Mouse (Mus musculus) thymus, postnatal 10 days (tissue): ENCODE results near the gene Cfl2.
A peak's percentile ranks its signal among the peaks of the same experiment; 100 is the strongest.
"Not testable (repeated sequence)": the region's sequence is repeated elsewhere in the genome, so short reads cannot be mapped to it uniquely, and the experiment has no call there.

Source experiments
- DNase-seq, 2 experiments: peaks; one replicate each; pipeline ENCODE4 v3.0.0; 2021; ENCODE audit warnings: low spot score in 2 of 2

Cfl2 gene

DNA sequence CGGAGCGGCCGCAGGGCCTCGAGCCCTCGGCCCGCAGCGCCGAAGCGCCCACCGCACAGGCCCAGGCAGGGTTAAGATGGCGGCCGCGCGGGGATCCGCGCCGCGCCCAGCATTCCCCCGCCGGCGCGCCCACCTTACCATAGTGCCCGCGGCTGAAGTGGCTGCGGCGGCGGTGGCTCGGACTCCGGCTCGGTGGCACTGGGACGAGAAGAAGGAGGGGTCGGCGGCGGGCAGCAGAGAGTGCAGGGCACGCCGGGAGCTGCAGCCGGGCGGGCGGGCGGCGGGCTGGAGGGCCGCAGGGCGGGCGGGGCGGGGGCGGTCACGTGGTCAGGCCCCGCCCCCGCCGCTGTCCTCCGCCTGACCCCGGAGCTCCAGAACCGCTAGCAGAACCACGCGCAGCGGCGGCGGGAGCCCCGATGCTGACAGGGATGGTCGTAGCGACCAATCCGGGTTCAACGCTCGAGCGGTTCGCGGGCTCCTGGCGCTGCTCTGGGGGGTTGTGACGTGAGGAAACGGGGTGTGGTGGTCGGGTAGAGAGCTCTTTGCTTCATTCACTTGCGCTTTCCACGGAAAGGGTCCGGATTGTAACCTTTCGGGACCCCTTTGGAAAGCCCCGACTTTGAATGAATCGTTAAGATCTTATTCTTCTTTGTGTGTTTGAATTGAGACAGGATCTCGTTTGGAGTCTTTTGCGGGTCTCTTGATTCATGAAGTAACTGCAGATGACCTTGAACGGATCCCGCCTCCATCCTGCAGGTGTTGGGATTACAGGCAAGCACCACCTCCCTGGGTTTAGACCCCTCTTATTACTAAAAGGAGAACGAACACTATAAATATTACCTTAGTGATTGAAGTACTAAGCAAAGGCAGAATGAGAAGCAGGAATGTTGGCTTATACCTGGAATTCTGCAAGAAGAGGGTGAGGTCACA, at the start of gene Cfl2:
Gene Cfl2 (minus strand): TSS at position 272 of the 930 bp plus-strand sequence.
- peak; percentile 65 to 66 for DNase-seq

DNA sequence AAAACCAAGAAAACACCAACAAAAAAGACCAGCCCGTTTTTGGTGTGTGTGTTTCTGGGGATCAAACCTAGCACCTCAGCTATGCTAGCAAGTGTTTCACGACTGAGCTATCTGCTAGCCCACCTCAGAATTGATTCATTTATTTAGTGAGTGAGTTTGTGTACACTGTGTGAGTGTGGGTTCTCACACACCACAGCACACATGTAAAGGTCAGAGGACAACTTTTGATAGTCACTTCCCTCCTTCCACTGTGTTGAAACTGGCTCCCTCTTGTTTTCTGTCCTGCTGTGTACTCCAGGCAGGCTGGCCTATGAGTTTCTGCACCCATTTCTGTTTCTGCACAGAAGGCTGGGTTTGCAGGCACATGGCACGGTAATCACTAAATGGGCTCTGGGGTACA, 47.7 kb upstream of the Cfl2 start:
- no peak for DNase-seq

DNA sequence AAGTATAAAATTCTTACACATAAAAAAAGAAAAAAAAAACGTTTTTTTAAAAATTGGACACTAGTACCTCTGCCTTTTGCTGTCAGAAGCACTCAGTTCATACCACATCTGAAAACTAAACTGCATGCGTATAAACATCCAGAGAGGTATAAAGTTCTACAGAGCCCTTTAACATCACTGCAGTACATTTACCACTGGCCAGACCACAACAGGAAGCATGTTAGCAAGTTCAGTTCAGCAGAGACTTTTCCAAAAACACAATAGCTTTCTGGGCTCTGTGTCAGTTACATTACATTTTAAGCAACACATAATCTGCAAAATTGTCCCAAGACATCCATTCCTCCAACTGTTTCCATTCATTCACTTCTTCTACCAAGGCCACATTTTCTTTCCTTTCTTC, 29.9 kb upstream of the Cfl2 start:
- DNase-seq: not testable (repeated sequence)

DNA sequence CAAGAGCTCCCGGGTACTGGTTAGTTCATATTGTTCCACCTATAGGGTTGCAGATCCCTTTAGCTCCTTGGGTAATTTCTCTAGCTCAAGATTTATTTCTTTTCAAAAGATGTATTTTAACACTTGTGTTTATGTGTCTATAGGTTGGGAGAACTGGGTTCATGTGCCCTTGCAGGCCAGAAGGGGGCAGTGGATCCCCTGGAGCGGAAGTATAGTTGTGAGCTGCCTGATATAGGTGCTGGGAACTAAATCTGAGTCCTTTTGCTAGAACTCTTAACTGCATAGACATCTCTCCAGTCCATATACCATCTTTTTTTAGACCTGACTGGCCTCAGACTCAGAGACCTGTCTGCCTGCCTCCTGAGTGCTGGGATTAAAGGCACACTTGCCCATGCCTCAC, 27.7 kb upstream of the Cfl2 start:
- DNase-seq: no peak

DNA sequence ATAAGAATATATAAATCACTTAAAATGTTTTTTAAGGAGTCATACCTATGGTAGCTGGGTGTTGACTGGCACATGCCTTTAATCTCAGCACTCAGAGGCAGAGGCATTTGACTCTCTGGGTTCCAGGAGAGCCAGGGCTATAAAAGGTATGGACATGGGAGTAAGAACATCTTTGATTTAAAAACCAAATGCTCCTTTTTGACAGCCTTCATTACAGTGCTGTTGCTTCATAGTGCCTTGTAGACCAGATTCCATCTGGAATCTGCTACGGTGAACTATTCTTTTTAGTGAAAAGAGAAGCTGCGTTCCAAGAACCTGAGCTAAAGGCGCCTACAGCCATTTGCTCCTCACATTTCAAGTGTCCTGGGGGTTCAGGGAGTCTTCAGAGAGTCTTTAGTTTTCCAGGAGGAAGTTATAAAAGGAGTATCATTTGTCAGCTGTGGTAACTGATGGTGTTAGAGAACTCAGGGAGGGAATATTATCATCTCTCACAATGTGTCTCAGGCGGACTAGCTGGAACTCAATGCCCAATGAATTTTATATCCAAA, 25.0 kb upstream of the Cfl2 start:
- DNase-seq: no peak

- peak; percentile 41 to 56 for DNase-seq
Measured at GRCm38 (mm10) chr12:54879630-54880029, 17.0 kb upstream of the Cfl2 start.

DNA sequence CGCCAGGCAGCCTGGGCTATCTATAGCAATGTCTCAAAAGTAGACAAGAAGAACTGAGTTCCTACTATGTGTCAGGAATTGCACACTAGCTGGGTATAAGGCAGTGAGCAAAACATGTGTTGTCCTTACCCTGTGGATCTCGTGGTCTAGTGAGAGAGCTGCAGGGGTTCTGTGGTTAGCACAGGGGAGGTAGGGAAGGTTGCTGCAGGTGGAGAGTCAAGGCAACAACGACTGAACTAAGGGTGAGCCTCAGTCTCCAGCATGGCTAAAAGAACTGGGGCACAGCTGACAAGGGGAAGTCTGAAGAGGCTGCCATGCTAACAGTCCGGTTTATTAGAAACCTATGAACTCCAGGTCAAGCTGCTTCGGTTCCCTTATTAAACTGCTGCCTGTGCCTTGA, 16.5 kb upstream of the Cfl2 start:
- peak; percentile 26 to 38 for DNase-seq

GRCm38 (mm10) chr12:54877875-54878274, 15.2 kb upstream of the Cfl2 start:
- DNase-seq: no peak

GRCm38 (mm10) chr12:54876879-54877278, 14.2 kb upstream of the Cfl2 start:
- no peak for DNase-seq

DNA sequence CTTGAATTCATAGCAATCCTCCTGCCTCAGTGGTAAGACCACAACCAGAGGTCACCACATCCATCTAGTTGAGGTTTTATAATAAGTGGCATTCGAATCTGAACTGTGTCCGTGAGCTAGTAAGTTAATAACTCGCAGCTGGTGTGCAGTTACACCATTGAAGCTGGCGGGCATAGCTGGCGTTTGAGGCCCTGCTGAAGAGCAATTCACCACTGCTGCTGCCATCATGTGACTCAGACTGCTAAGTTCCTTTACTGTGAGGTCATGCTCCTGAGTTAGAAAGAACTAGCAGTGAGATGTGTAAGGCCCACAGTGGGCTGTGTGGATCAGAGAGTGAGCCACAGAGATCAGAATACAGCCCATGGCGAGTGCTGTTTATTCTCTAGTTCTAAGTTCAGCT, 12.0 kb upstream of the Cfl2 start:
- DNase-seq: no peak

- DNase-seq: peak in 1 of 2 experiments; percentile 15
Measured at GRCm38 (mm10) chr12:54861991-54862605, 579 bp downstream of the Cfl2 start.

DNA sequence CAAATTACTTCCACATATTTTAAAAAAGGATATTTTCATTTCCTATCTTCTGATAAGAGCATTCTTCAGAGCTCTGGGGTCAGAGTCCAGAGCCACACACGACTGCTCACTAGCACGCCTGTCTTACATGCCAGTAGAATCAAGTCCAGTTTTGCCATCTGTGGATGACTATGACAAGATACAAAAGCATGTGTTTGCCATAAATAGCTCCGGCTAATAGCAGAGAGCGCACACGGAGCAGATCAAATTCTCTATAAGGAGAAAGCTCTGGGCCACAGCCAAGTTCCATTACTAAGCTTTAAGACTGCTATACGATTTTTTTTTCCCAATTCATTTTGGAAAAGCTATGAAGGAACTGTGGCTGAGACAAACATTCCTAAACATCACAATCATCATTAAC, 3.1 kb downstream of the Cfl2 start:
- no peak for DNase-seq

DNA sequence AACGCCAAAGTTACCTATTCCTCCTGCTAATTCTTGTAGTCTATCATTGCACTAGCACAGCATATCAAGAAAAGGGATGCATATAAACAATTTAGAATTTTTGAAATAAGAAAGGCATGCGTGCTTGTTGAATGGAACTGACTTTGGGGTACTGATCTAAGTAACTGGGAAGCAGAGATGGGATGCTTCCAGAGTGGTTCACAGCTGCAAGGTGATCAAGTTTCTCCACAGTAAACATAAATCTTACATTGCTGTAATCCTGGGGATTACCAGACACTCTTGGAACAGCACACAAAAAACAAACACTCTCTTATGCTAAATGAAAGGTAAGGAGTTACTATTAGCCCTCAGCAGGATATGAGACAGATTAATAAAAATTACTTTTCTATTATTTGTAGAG, 12.1 kb downstream of the Cfl2 start:
- DNase-seq: no peak

GRCm38 (mm10) chr12:54844415-54844814, 18.3 kb downstream of the Cfl2 start:
- DNase-seq: no peak

DNA sequence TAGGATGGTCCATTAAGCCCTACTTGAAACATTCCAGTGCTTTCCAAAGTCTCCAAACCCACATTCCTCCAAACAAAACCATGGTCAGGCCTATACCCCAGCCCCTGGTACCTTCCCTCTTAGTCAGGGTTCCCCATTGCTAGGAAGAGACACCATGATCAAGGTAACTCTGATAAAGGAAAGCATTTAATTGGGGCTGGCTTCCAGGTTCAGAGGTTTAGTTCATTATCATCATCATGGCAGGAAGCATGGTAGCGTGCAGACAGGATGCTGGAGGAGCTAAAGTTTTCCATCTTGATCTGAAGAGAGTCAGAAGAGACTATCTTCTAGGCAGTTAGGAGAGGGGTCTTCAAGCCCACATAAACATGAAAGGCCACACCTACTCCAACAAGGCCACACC, 21.1 kb downstream of the Cfl2 start:
- DNase-seq: no peak

DNA sequence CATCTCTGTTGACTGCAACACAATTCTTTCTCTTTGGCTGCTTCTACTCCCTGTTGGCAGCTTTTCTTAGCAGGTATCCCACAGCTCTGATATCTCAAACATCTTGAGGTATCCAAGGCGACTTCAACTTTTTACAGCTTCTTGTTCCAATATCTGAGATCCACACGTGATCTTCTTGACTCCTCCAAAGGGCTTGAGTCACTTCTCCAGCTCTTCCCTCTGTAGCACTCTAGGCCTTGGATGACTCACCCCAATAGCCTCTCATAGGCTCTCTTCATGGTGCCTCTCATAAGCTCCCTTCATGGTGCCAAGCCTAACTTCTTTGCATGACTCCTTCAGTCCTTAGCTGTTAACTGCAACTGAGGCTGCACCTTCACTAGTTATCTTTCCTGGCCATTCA, 22.9 kb downstream of the Cfl2 start:
- no peak for DNase-seq

DNA sequence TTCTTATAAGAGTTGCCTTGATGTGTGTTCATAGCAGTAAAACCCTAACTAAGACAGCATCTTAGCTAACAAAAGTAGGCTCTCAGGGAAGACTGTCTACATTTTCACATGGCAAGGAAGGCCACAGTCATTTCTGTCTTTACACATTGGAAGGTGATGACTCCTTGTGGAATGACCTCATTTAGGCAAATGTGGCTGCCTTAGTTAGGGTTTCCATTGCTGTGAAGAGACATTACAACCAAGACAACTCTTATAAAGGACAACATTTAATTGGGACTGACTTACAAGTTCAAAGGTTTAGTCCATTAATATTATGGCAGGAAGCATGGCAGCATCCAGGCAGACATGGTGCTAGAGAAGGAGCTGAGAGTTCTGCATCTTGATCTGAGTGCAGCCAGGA, 23.7 kb downstream of the Cfl2 start:
- no peak for DNase-seq

DNA sequence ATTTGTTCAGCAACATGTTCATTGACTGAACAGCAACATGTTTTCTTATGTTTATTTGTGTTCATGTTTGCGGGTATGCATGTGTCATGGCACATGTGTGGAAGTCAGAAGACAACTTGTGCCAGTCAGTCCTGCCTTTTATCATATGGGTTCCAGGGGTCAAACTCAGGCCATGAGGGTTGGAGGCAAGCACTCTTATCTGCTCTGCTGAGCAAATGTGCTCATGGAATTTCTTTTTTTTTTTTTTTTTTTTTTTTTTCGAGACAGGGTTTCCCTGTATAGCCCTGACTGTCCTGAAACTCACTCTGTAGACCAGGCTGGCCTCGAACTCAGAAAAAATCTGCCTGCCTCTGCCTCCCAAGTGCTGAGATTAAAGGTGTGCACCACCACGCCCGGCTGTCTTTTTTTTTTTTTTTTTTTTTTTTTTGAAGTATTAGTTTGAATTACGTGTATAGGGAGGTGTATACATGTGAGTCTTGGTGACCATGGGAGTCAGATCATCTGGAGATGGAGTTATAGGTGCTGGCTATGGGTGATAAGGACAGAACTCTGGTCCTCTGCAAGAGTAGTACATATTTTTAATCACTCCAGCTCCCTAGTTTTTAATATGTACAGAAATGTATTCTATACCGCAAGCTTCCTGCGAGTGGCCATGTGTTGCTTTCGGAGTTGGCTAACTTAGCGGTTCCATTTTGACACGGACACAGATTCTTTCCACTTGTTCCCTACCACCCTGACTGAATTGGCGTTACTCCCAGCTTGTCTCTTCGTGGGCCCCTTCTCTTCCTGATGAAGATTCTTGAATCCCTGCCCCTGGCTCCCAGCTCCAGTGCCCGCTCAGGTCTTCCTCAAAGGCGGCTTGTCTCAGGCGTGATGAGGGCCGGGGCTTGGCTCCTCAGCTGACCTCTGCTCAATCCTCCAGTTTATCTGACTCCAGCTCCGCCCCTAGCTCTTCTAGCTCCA, 26.8 kb downstream of the Cfl2 start:
- DNase-seq: no peak

DNA sequence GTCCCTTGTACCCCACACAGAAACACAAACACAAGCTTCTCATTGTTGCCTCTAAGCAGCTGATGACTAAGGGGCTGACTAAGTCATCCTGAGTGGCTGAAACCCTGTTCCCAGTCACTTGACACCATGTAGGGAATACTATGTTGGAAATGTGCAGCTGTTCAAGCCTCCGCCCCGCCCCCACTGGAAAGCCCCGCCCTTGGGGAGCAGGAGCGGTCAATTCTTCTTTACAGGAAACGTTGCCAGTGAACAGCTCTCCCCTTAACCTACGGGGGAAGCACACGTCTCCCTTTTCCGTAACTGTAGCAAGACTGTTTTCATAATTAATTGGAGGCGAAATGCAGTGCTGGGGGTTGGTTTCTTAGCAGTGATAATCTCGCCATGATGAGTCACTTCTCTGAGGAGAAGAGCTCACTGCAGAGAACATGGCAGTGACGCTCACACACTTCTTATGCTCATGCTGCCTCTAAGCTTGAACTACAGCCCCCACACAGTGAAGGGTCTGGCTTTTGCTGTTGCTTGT, 27.7 kb downstream of the Cfl2 start:
- DNase-seq: peak in 1 of 2 experiments; percentile 45

- DNase-seq: no peak
Measured at GRCm38 (mm10) chr12:54833856-54834399, 28.7 kb downstream of the Cfl2 start.

- not testable (repeated sequence) for DNase-seq
Measured at GRCm38 (mm10) chr12:54831927-54832326, 30.8 kb downstream of the Cfl2 start.
